Mouse (Mus musculus) G1E (cell line): ENCODE data around the gene Klre1. TPM values are rescaled to one million over a fixed set of nuclear protein-coding genes. Genes with fewer than 3 reads are reported as not detected.
"Not testable (repeated sequence)": the region's sequence is repeated elsewhere in the genome, so short reads cannot be mapped to it uniquely, and the experiment has no call there.

Experiments used
- ATAC-seq: 2 replicates; pipeline ENCODE4 v1.8.0; 2016; ENCODE audit warnings: mild to moderate bottlenecking; ENCODE audit not compliant: insufficient number of reproducible peaks, poor library complexity, low FRiP score, severe bottlenecking; ENCODE audit errors: extremely low read depth
- DNase-seq: peaks from one replicate; pipeline ENCODE4 v3.0.0; 2012; ENCODE audit warnings: low spot score
- H3K27me3 ChIP-seq: 2 replicates; pipeline ENCODE4 v1.6.1; 2012; ENCODE audit warnings: mild to moderate bottlenecking, low read length, inconsistent platforms; ENCODE audit not compliant: insufficient read depth
- H3K36me3 ChIP-seq: replicated peaks from 2 replicates; pipeline ENCODE3; 2012; ENCODE audit warnings: mild to moderate bottlenecking, inconsistent platforms
- H3K4me1 ChIP-seq: 2 replicates; pipeline ENCODE4 v1.6.1; 2012; ENCODE audit warnings: low read depth, low read length, inconsistent platforms, mixed read lengths; ENCODE audit not compliant: insufficient read depth
- H3K4me3 ChIP-seq: 2 replicates; pipeline ENCODE4 v1.5.1; 2012; ENCODE audit warnings: low read depth, mild to moderate bottlenecking, inconsistent platforms, low read length, moderate library complexity, mixed read lengths
- H3K9me3 ChIP-seq: replicated peaks from 2 replicates; pipeline ENCODE4 v1.6.1; 2012; ENCODE audit warnings: inconsistent platforms
- CTCF ChIP-seq: IDR thresholded peaks from 2 replicates; pipeline ENCODE4 v1.5.1; 2012; ENCODE audit warnings: low read depth, low read length, inconsistent platforms, mixed read lengths
- GATA1 ChIP-seq: IDR thresholded peaks from 2 replicates; pipeline ENCODE4 v1.6.1; 2012; ENCODE audit warnings: borderline replicate concordance, low read length, inconsistent platforms, mixed read lengths
- GATA2 ChIP-seq: IDR thresholded peaks from 2 replicates; pipeline ENCODE4 v1.6.1; 2012; ENCODE audit warnings: low read depth, low read length, inconsistent platforms, borderline replicate concordance
- POLR2AphosphoS5 ChIP-seq: IDR thresholded peaks from 2 replicates; pipeline ENCODE4 v1.6.1; 2012; ENCODE audit warnings: low read depth, low read length, inconsistent platforms; ENCODE audit not compliant: insufficient replicate concordance
- TAL1 ChIP-seq: conservative IDR thresholded peaks from 2 replicates; pipeline ENCODE4 v1.6.1; 2012; ENCODE audit warnings: low read depth, low read length, inconsistent platforms, mixed read lengths
- polyA plus RNA-seq: library from polyadenylated mRNA; stranded (reverse); fragments of >175 nt; gene quantifications from 2 replicates; pipeline ENCODE4 v1.2.3, GENCODE M21; 2012
- total RNA-seq, 2 experiments: library from RNA; stranded (forward) in 1 of 2; stranded (reverse) in 1 of 2; fragments of 200-1000 nt in 1 of 2; fragments of >200 nt in 1 of 2; fragmentation: Nextera tagmentation in 1 of 2; gene quantifications; 2 replicates each; pipeline ENCODE4 v1.2.3; 2014 to 2017

Gene Klre1
- total and polyA plus RNA-seq, 3 experiments = 0.16 TPM; not detected in 2

GRCm38 (mm10) chr6:129575315-129575714, 2.4 kb upstream of the Klre1 start:
- no peak for TF ChIP-seq GATA2
- no peak for TF ChIP-seq CTCF
- TF ChIP-seq POLR2AphosphoS5 = no peak
- no peak for TF ChIP-seq GATA1
- no peak for TF ChIP-seq TAL1
- H3K36me3 ChIP-seq = no peaks in the 10 kb centered on the region
- no peaks in the 10 kb centered on the region for H3K4me1 ChIP-seq
- no peaks in the 10 kb centered on the region for H3K27me3 ChIP-seq
- no peak for DNase-seq
- no peak overlapping the region for H3K4me3 ChIP-seq
- no peak for ATAC-seq
- H3K9me3 ChIP-seq = no peaks in the 10 kb centered on the region

DNA sequence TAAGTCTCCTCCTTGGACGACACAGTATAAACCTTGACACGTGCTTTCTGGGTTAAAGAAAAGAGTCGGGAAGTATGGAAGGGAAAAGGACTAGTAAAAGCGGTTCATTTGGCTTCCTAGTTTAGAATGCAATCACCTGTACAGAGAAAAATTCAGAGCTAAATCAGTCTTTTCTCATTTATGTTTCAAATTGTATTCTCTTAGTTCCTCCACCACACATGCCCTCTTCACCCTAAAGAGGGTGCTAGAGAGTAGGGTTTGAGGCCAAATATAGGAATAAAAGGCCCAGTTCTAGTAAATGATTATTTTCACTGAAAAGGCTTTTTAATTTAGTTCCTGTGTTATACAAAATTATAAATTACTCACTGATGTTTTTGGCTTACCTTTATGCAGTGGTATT, 3.6 kb downstream of the Klre1 start:
- Histone ChIP-seq H3K36me3 (no peaks in the 10 kb centered on the region), H3K9me3 (no peaks in the 10 kb centered on the region), H3K4me3 (no peak overlapping the region), H3K27me3 (peaks cover 7% of the 10 kb centered on the region; the same call in 1 of the 2 replicates), H3K4me1 (no peaks in the 10 kb centered on the region)
- DNase-seq (no peak), ATAC-seq (no peak)
- TF ChIP-seq GATA1 (no peak), GATA2 (no peak), POLR2AphosphoS5 (no peak), TAL1 (no peak), CTCF (no peak)

DNA sequence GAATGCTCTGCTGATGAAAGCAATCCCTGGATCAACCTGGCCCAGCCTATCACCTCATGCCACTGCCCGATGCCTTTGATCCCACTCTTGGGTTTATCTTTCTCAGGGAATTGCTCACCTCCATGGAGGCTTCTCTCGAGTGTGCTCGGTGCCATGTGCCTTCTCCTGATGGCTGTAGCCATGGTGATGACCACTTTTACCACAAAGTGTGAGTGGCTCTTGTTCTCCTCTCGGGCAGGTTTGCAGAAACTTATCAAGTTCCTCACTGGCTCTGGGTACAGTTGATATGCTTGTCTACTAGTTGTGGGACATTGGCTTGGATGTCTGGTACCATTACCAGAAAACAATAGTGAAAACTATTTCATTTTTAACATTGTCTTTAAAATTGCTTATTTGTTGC, 4.2 kb downstream of the Klre1 start:
- no peaks in the 10 kb centered on the region for H3K36me3 ChIP-seq
- TF ChIP-seq GATA1 (no peak), GATA2 (no peak)
- no peak overlapping the region for H3K4me3 ChIP-seq
- no peaks in the 10 kb centered on the region for H3K9me3 ChIP-seq
- DNase-seq (no peak), ATAC-seq (no peak)
- H3K27me3 ChIP-seq = peaks cover 7% of the 10 kb centered on the region; the same call in 1 of the 2 replicates
- H3K4me1 ChIP-seq = no peaks in the 10 kb centered on the region

DNA sequence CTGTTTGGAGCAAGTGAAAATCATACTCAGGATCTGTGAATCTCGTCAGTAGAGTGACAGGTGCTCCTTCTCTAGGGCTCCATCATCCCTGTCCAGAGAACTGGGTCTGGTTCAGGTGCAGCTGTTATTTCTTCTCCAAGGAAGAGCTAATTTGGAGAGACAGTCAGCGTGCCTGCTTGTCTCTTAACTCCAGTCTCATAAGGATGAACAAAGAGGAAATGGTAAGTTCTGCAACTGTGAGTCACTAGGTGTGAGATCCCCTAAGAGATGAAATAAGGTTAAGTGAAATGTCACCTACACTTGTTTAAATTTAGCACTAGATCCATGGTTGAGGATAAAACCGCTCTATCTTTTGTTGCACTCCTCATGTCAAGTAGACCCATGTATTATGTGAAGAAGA, 5.3 kb downstream of the Klre1 start:
- ATAC-seq (no peak), DNase-seq (no peak)
- Histone ChIP-seq H3K27me3 (peaks cover 7% of the 10 kb centered on the region; the same call in 1 of the 2 replicates), H3K9me3 (no peaks in the 10 kb centered on the region), H3K36me3 (no peaks in the 10 kb centered on the region), H3K4me3 (no peak overlapping the region), H3K4me1 (no peaks in the 10 kb centered on the region)
- TF ChIP-seq GATA1 (no peak), TAL1 (no peak), CTCF (no peak), GATA2 (no peak), POLR2AphosphoS5 (no peak)

DNA sequence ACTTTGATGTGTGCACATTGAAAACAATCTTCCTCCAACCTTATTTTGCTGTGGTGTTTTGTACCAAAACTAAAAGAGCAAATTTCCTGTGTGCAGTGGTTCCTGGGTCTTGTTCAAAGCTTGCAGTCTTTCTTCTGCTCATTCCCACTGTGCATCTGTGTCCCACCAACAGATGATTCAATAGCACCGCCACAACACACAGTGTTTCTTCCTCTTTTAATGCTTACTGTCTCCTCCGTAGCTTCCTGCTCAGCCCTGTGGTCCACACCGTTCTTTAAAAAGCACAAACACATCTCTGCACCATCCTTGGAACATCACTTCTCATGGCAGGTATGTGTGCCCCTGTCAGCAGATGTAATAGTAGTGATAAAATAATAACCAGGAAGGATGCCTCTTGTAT, 13.8 kb downstream of the Klre1 start, which contains the start of gene Klrd1:
TSS of gene Klrd1 (plus strand) at position 275 of the 400 bp plus-strand sequence.
- H3K9me3 ChIP-seq = no peaks in the 10 kb centered on the region
- no peaks in the 10 kb centered on the region for H3K4me1 ChIP-seq
- no peaks in the 10 kb centered on the region for H3K36me3 ChIP-seq
- H3K27me3 ChIP-seq = no peaks in the 10 kb centered on the region
- DNase-seq = no peak
- H3K4me3 ChIP-seq = no peak within 1 kb of the TSS
- TF ChIP-seq TAL1 = no peak
- no peak for TF ChIP-seq CTCF
- TF ChIP-seq GATA2 = no peak
- TF ChIP-seq GATA1 = no peak
- TF ChIP-seq POLR2AphosphoS5 = no peak
- no peak for ATAC-seq

GRCm38 (mm10) chr6:129608372-129608771, 30.7 kb downstream of the Klre1 start:
- no peaks in the 10 kb centered on the region for H3K27me3 ChIP-seq
- H3K4me1 ChIP-seq = no peaks in the 10 kb centered on the region
- H3K4me3 ChIP-seq = no peak overlapping the region
- H3K9me3 ChIP-seq = no peaks in the 10 kb centered on the region
- no peaks in the 10 kb centered on the region for H3K36me3 ChIP-seq
- ATAC-seq = no peak
- TF ChIP-seq POLR2AphosphoS5 = no peak
- no peak for TF ChIP-seq GATA2
- no peak for TF ChIP-seq CTCF
- no peak for TF ChIP-seq TAL1
- TF ChIP-seq GATA1 = no peak
- no peak for DNase-seq

GRCm38 (mm10) chr6:129623735-129624134, 46.0 kb downstream of the Klre1 start, which contains the start of gene Klrk1:
Gene Klrk1, minus strand, starts transcription at chr6:129623864.
- Histone ChIP-seq H3K27me3 (no peaks in the 10 kb centered on the region), H3K4me3 (no peak within 1 kb of the TSS), H3K4me1 (no peaks in the 10 kb centered on the region), H3K36me3 (no peaks in the 10 kb centered on the region), H3K9me3 (no peaks in the 10 kb centered on the region)
- no peak for DNase-seq
- no peak for ATAC-seq
- TF ChIP-seq CTCF = no peak
- no peak for TF ChIP-seq GATA2
- TF ChIP-seq GATA1 = no peak
- TF ChIP-seq POLR2AphosphoS5 = no peak
- TF ChIP-seq TAL1 = no peak

GRCm38 (mm10) chr6:129631046-129631445, 53.3 kb downstream of the Klre1 start:
- not testable (repeated sequence) for H3K36me3 ChIP-seq, H3K4me1 ChIP-seq, H3K27me3 ChIP-seq, H3K9me3 ChIP-seq, ATAC-seq, H3K4me3 ChIP-seq, DNase-seq
